Mouse (Mus musculus): ENCODE results near the gene Supt4a.

GRCm38 (mm10) chr11:87688478-87689203 lies 48.7 kb upstream of the Supt4a start:
- TF ChIP-seq CTCF (IDR thresholded peaks at IDR 0.05) (no peak), EP300 (IDR thresholded peaks at IDR 0.05) (no peak)
